Mouse (Mus musculus) forebrain, embryonic 11.5 days (tissue): ENCODE data around the gene Sart3. TPM values are rescaled to one million over a fixed set of nuclear protein-coding genes. Genes with fewer than 3 reads are reported as not detected.

ENCODE experiments used
- ATAC-seq: fragments of 200-750 bp; cut with Nextera tagmentation; replicated peaks from 2 replicates; pipeline ENCODE4 v1.8.0; 2017; ENCODE audit warnings: moderate TSS enrichment; ENCODE audit not compliant: low FRiP score
- DNase-seq: peaks from one replicate; pipeline ENCODE4 v3.0.0-alpha.2; 2017; ENCODE audit warnings: low spot score
- H3K27ac ChIP-seq: fragments of 300-500 bp; sonication (generic); 2 replicates; pipeline ENCODE4 v1.5.1; 2014; ENCODE audit warnings: low read depth, low read length
- H3K27me3 ChIP-seq: fragments of 300-500 bp; sonication (generic); 2 replicates; pipeline ENCODE4 v1.6.1; 2014; ENCODE audit warnings: mild to moderate bottlenecking, low read length, mixed read lengths; ENCODE audit not compliant: control insufficient read depth, insufficient read depth
- H3K36me3 ChIP-seq: fragments of 300-500 bp; sonication (generic); 2 replicates; pipeline ENCODE4 v1.6.1; 2014; ENCODE audit warnings: mild to moderate bottlenecking, low read length, moderate library complexity, mixed read lengths; ENCODE audit not compliant: control insufficient read depth, insufficient read depth
- H3K4me1 ChIP-seq: fragments of 300-500 bp; sonication (generic); replicated peaks from 2 replicates; pipeline ENCODE4 v1.6.1; 2014; ENCODE audit warnings: low read length, mixed read lengths; ENCODE audit not compliant: control insufficient read depth, insufficient read depth
- H3K4me2 ChIP-seq: fragments of 300-500 bp; sonication (generic); 2 replicates; pipeline ENCODE4 v1.6.1; 2014; ENCODE audit warnings: low read depth, mild to moderate bottlenecking, low read length, moderate library complexity, mixed read lengths; ENCODE audit not compliant: severe bottlenecking
- H3K4me3 ChIP-seq: fragments of 300-500 bp; sonication (generic); 2 replicates; pipeline ENCODE4 v1.5.1; 2014; ENCODE audit warnings: low read depth, low read length
- H3K9ac ChIP-seq: fragments of 300-500 bp; sonication (generic); 2 replicates; pipeline ENCODE4 v1.6.1; 2014; ENCODE audit warnings: low read length
- H3K9me3 ChIP-seq: fragments of 300-500 bp; sonication (generic); 2 replicates; pipeline ENCODE4 v1.6.1; 2016; ENCODE audit warnings: low read length, mixed read lengths; ENCODE audit not compliant: control insufficient read depth
- WGBS: fragments of 180-500 bp; shearing (Covaris S2); extraction: QIAGEN DNeasy Blood & Tissue Kit; methylation state at CpG from one replicate; pipeline ENCODE4 v1.1.7; 2014; 5-methylcytosine and 5-hydroxymethylcytosine counted together
- polyA plus RNA-seq: library from polyadenylated mRNA; unstranded; fragments of >200 nt; fragmentation: Nextera tagmentation; extraction: Ambion mirVana; gene quantifications from 2 replicates; pipeline ENCODE4 v1.2.1, GENCODE M21; 2014

Gene Sart3
- polyA plus RNA-seq, 1 experiment from 2014 or later, result 77.5 TPM

DNA sequence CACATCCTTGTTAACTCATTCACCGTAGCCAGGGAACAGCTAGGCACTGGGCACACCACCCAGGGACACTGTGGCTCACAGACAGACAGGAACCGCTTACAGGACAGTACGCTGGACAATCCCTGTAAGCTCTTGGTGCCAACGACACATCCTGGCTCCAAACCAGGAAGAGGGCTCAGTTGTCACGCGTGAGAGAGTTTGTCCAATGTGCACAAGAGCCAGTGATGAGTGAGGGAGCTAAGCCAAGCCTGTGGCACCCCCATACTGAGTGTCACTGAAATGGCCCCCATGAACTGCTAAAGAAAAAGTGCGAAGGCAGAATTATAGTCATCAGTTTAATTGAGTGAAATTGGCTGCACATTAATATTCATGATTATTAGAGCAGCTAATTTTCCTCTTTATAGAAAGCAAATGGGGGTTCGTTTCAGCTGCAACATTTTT lies 53.1 kb downstream of the Sart3 start:
- Histone ChIP-seq H3K4me2 (no peak overlapping the region), H3K27me3 (no peaks in the 10 kb centered on the region), H3K9ac (no peak overlapping the region), H3K4me3 (no peak overlapping the region), H3K4me1 (0 out of 2 replicates have a peak, but pooled peaks cover 2% of the 10 kb centered on the region), H3K36me3 (no peaks in the 10 kb centered on the region), H3K27ac (no peak overlapping the region; the same call in 1 of the 2 replicates), H3K9me3 (no peaks in the 10 kb centered on the region)
- WGBS, result 79% methylated on average over 8 of the region's 8 CpGs
- DNase-seq (no peak), ATAC-seq (no peak)

DNA sequence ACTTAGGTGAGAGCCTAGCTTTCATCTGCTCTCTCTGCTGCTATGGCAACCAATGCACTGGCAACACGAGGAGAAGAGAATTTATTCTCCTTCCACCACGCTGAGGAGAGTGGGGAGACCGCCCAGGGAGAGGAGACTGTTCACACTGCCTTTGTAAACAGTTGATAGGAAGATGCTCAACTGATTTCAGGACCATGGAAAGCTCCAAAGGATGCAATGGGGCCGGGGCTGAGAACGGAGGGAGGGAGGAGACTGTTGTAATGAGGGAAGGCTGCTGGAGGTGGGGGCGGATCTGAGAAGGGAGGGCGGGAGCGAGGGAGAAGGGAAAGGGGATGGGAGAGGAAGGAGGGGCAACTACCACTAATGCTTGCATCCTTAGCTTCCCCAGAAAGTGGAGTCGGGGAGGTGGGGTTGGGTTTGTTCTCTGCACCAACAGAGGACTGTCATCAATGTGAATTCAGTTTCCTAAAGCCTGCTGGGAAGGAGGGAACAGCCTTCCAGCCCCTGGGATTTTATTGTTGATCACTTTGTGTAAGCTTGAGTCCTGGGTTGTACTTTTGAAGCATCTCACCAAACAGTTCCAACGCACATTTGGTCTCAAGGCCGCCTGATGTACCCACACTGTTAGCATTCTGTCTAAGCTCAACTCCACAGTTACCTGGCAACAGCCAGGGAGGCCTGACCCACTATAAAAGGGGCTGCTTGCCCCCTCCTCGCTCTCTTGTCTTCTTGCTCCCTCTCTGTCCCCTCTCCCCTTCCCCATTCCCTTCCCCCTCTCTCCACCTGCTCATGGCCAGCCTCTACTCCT lies 55.5 kb downstream of the Sart3 start:
- WGBS, result 8% methylated on average over 10 of the region's 12 CpGs
- H3K4me2 ChIP-seq, result no peak overlapping the region
- no peak overlapping the region for H3K4me3 ChIP-seq
- peak; percentile 66 for ATAC-seq
- peak overlapping the region; percentile 75 for H3K27ac ChIP-seq
- no peaks in the 10 kb centered on the region for H3K9me3 ChIP-seq
- H3K36me3 ChIP-seq, result no peaks in the 10 kb centered on the region
- peak; percentile 82 for DNase-seq
- 0 out of 2 replicates have a peak, but pooled peaks cover 2% of the 10 kb centered on the region for H3K4me1 ChIP-seq
- no peak overlapping the region for H3K9ac ChIP-seq
- H3K27me3 ChIP-seq, result no peaks in the 10 kb centered on the region

DNA sequence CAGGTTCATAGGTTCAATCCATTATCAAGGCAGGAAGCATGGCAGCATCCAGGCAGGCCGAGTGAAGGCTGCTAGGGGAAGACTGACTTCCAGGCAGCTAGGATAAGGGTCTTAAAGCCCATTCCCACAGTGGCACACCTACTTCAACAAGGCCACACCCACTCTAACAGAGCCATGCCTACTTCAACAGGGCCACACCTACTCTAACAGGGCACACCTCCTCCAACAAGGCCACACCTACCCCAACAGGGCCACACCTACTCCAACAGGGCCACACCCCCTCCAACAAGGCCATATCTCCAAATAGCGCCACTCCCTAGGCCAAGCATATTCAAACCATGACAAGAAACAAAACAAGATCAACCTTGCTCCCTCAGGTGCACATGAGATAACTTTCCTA lies 59.4 kb downstream of the Sart3 start:
- no peak overlapping the region for H3K4me3 ChIP-seq
- H3K9ac ChIP-seq, result no peak overlapping the region
- no peak for DNase-seq
- H3K36me3 ChIP-seq, result no peaks in the 10 kb centered on the region
- 82% methylated on average over 2 of the region's 2 CpGs for WGBS
- no peaks in the 10 kb centered on the region for H3K27me3 ChIP-seq
- H3K4me2 ChIP-seq, result no peak overlapping the region
- H3K9me3 ChIP-seq, result no peaks in the 10 kb centered on the region
- no peak for ATAC-seq
- no peak overlapping the region for H3K27ac ChIP-seq
- 0 out of 2 replicates have a peak, but pooled peaks cover 2% of the 10 kb centered on the region for H3K4me1 ChIP-seq

DNA sequence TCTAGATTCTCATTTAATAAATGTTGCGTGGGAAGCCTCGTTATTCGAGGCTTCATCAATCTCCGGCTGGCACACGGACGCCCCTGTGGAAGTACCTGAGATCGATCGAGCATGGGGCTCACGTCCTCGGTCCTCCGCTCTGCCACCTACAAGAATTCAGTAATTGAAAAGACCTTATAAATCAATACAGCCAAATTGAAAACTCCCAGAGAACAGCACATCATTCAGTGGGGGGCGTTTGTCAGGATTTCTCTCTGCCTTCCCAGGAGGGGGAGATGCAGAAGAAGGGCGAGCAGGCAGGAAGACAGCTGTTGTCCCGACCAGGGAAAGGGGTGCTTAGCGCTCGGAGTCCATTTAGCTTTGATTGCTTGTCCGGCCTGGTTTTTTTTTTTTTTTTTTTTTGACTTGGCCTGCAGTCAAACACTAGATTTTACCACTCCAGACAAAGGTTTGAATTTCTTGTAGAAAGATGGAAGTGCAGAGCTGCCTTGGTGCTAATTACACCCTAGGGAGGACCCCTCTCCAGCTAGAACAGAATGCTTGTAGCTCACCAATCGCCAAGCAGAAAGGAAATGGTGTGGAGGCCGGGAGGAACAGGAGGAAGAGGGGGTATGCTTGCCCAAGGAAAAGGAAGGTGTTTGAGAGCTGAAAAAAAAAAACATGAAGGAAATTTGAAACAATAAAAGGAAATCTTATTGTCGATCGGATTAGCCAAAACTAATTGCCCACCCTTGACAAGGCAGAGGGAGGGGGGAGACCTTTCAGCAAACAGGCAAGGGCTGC lies 68.3 kb downstream of the Sart3 start:
- Histone ChIP-seq H3K9ac (no peak overlapping the region), H3K4me1 (no peaks in the 10 kb centered on the region), H3K4me3 (no peak overlapping the region), H3K27me3 (no peaks in the 10 kb centered on the region), H3K4me2 (no peak overlapping the region), H3K27ac (peak overlapping the region; percentile 4; the same call in 1 of the 2 replicates), H3K36me3 (no peaks in the 10 kb centered on the region), H3K9me3 (no peaks in the 10 kb centered on the region)
- 61% methylated on average over 21 of the region's 21 CpGs for WGBS
- ATAC-seq (no peak), DNase-seq (no peak)

DNA sequence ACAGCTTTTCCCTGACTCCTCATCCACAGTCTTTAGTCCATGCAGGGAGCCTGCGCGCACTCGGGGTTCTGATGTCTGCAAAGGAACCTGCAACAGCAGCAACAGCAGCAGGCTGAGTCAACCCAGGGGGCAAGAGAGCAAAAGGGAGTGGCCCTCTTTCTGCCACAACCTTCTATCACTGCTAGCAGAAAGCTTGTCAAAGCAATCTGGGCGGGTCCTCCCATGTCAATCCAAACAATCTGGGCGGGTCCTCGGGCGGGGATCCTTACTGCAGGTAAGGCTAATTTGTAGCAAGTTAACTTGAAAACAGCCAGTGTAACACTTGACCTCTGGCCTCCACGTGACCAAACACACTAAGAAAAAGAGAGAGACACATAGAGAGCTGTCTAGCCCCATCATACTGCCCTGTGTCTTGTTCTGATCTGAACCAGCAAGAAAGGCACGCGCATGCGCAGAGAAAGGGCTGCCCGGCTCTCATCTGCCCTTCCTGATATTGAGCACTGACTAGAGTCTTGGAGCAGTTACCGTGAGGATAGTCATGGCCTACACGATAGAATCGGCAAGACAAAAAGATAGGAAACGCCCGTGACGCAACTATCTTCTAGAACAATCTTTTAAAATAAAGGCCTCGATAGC lies 71.8 kb downstream of the Sart3 start:
- 82% methylated on average over 19 of the region's 19 CpGs for WGBS

DNA sequence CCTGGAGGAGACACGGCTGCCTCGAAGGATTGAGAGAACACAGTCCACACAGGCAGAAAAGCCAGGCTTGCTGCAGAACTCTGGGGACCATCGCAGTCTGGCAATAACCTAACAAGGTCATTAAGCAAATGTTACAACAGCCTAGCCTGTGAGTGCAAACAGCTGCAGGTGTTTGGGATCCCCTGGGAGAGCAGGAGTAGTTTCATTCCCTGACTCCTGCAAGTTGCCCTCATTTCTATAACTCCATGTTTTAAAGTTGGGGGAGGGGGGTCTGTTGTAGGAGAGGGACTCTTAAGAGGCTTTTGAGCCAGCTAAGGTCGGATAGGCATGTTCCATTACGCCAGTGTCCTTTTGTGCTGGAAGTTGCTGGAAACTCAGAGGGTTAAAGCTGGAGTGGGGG lies 77.9 kb downstream of the Sart3 start:
- 57% methylated on average over 5 of the region's 5 CpGs for WGBS
- no peak for ATAC-seq
- H3K4me2 ChIP-seq, result no peak overlapping the region
- no peaks in the 10 kb centered on the region for H3K27me3 ChIP-seq
- H3K9ac ChIP-seq, result no peak overlapping the region
- no peaks in the 10 kb centered on the region; the same call in 1 of the 2 replicates for H3K9me3 ChIP-seq
- no peaks in the 10 kb centered on the region for H3K36me3 ChIP-seq
- no peaks in the 10 kb centered on the region for H3K4me1 ChIP-seq
- H3K27ac ChIP-seq, result no peak overlapping the region
- no peak overlapping the region for H3K4me3 ChIP-seq
- DNase-seq, result no peak

More for the DNA sequence above, 71.8 kb downstream of the Sart3 start:
- DNase-seq (no peak), ATAC-seq (no peak)
- Histone ChIP-seq H3K27ac (no peak overlapping the region), H3K4me1 (no peaks in the 10 kb centered on the region), H3K9ac (no peak overlapping the region), H3K27me3 (no peaks in the 10 kb centered on the region), H3K9me3 (no peaks in the 10 kb centered on the region), H3K4me2 (no peak overlapping the region), H3K4me3 (no peak overlapping the region), H3K36me3 (no peaks in the 10 kb centered on the region)

DNA sequence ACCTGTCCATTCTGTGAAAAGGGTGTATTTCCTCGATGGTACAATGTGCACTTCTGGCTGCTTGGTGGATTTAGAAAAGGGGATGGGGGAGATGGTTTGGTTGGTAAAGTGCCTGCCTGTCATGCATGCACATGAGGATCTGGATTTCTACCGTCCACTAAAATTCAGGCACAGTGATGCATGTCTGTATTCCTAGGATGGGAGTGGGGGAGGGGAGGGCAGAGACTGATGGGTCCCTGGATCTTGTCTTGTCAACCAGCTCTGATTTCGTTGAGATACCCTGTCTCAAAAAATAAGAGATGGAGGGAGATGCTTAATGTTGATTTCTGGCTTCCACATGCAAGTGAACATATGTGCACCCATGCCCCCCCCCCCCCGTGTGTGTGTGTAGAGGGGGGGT lies 78.3 kb downstream of the Sart3 start:
- WGBS, result 68% methylated on average over 4 of the region's 4 CpGs
- Histone ChIP-seq H3K4me2 (no peak overlapping the region), H3K9me3 (no peaks in the 10 kb centered on the region; the same call in 1 of the 2 replicates), H3K9ac (no peak overlapping the region), H3K36me3 (no peaks in the 10 kb centered on the region), H3K4me3 (no peak overlapping the region), H3K27ac (no peak overlapping the region), H3K4me1 (no peaks in the 10 kb centered on the region), H3K27me3 (no peaks in the 10 kb centered on the region)
- ATAC-seq (no peak), DNase-seq (no peak)

DNA sequence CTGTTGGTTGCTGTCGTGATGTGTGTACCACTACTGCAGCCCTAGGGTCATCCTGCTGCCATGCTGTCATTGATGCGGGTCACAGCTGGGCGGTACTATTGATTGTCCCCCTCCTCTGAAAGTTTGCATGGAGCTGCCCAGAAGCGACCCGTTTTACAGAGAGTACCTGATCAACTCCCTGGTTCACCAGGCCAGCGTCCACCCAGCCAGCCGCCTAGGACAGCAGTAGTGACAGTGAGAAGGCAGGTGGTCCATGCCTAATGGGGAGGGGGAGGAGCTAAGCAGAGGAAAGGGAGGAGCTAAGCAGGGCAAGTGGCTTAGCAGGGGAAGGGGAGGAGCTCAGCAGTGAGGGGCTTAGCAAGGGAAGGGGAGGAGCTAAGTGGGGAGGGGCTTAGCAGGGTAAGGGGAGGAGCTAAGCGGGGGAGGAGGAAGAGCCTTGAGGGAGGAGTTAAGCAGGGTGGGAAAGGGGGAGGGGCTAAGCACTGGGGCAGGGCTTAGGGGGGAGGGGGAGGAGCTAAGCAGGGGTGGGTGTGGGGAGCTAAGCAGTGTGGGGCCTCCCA lies 79.0 kb downstream of the Sart3 start:
- no peaks in the 10 kb centered on the region for H3K4me1 ChIP-seq
- H3K36me3 ChIP-seq, result no peaks in the 10 kb centered on the region
- H3K9me3 ChIP-seq, result no peaks in the 10 kb centered on the region; the same call in 1 of the 2 replicates
- no peak overlapping the region for H3K27ac ChIP-seq
- no peak for DNase-seq
- 91% methylated on average over 8 of the region's 8 CpGs for WGBS
- no peaks in the 10 kb centered on the region for H3K27me3 ChIP-seq
- no peak overlapping the region for H3K9ac ChIP-seq
- H3K4me2 ChIP-seq, result no peak overlapping the region
- H3K4me3 ChIP-seq, result no peak overlapping the region
- ATAC-seq, result no peak
